Mouse (Mus musculus) lung, adult 2 months (tissue): Measurements from ENCODE around the gene Hmgb1.

Source experiments
- CTCF ChIP-seq: fragments of 200-500 bp; IDR thresholded peaks from 2 replicates; pipeline ENCODE4 v1.5.1; 2011; ENCODE audit warnings: mild to moderate bottlenecking, low read length, control low read depth; ENCODE audit not compliant: insufficient read depth
- POLR2A ChIP-seq: fragments of 200-500 bp; IDR thresholded peaks from 2 replicates; pipeline ENCODE4 v1.6.1; 2011; ENCODE audit warnings: low read depth, mild to moderate bottlenecking, control low read depth, low read length, borderline replicate concordance; ENCODE audit errors: extremely low read depth

GRCm38 (mm10) chr5:149005701-149006361 lies 178.5 kb downstream of the Hmgb1 start:
- TF ChIP-seq CTCF (no peak), POLR2A (no peak)
